Mouse (Mus musculus) liver, embryonic 14.5 days (tissue): ENCODE data around the gene Clic1.

Experiments used
- CTCF ChIP-seq: IDR thresholded peaks from 2 replicates; pipeline ENCODE4 v1.5.1; 2016; ENCODE audit warnings: antibody characterized with exemption, low read depth, control low read depth
- EP300 ChIP-seq: IDR thresholded peaks from 2 replicates; pipeline ENCODE4 v1.6.1; 2016; ENCODE audit warnings: antibody characterized with exemption, low read depth

DNA sequence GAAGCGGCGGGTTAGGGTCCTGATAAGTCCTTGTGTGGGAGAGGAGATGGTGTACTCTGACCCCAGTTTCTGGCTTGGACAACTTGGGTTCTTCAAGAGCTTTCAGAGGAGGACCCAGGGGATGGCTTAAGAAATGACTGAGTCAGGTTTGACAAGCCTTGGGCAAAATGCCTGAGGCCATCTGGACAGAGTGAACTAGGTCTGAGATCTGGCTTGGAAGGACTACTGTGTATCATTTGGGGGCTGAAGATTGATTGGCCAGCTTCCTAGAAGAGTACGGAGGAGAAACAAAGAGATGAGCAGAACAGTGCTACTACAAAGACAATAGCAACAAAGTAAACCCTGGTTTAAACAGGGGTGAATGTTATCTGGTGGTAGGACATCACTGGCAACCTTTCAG, 13.7 kb downstream of the Clic1 start:
- no peak for TF ChIP-seq EP300
- no peak for TF ChIP-seq CTCF
